Mouse (Mus musculus): ENCODE results near the gene Bpifa3. TPM values are rescaled to one million over a fixed set of nuclear protein-coding genes. Genes with fewer than 3 reads are reported as not detected.

Bpifa3 gene
- total and polyA plus RNA-seq, 3 experiments, result not detected

DNA sequence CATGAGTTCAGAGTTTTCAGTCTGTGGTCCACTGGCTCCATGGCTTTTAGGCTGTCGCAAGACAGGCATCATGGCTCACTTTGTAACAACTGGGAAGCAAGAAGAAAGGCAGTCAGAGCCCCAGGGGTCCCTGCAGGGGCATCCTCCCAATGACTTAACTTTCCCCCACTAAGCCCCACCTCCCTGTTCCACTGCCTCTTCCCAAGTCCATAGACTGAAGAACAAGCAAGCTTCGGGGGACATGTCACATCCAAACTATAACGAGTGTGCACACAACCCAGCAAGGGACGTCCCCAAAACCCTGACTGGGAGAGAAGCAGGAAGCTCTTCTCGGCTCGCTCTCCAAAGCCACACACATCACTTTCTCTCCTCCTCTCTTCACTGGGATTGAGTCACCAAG lies 41.5 kb downstream of the Bpifa3 start:
- peaks cover 62% of the 10 kb centered on the region for H3K27me3 ChIP-seq (replicated peaks)
- no peak for TF ChIP-seq ETS1 (conservative IDR thresholded peaks at IDR 0.05; ENCODE audit: low read depth, low read length)
- TF ChIP-seq SIN3A (IDR thresholded peaks at IDR 0.05; ENCODE audit: low read length), result no peak
- TF ChIP-seq NELFE (IDR thresholded peaks at IDR 0.05; ENCODE audit: low read depth, low read length), result no peak
- no peak for TF ChIP-seq TCF12 (IDR thresholded peaks at IDR 0.05; ENCODE audit: low read depth, low read length)
- no peak for TF ChIP-seq ZKSCAN1 (IDR thresholded peaks at IDR 0.05; ENCODE audit: borderline replicate concordance, low read depth, low read length)
- TF ChIP-seq E2F4 (IDR thresholded peaks at IDR 0.05; ENCODE audit: insufficient replicate concordance, low read depth, low read length), result no peak
- TF ChIP-seq MYC (IDR thresholded peaks at IDR 0.05; ENCODE audit: low read depth, low read length), result no peak
- TF ChIP-seq RCOR1 (conservative IDR thresholded peaks at IDR 0.05; ENCODE audit: low read depth, low read length), result no peak
- no peak for TF ChIP-seq ELF1 (IDR thresholded peaks at IDR 0.05; ENCODE audit: low read depth, low read length)
- TF ChIP-seq HCFC1 (IDR thresholded peaks at IDR 0.05; ENCODE audit: low read depth, low read length), result no peak
- TF ChIP-seq MAFK (IDR thresholded peaks at IDR 0.05; ENCODE audit: insufficient replicate concordance, low read length), result no peak
- TF ChIP-seq RAD21 (IDR thresholded peaks at IDR 0.05; ENCODE audit: low read depth, low read length), result no peak
- TF ChIP-seq CTCF (conservative IDR thresholded peaks at IDR 0.05 in 1 of 2, IDR thresholded peaks at IDR 0.05 in 1 of 2; ENCODE audit: low read depth in 2 of 2, low read length in 2 of 2), result no peak
- TF ChIP-seq IRF4 (IDR thresholded peaks at IDR 0.05; ENCODE audit: low read depth, low read length), result no peak
- TF ChIP-seq ZNF384 (IDR thresholded peaks at IDR 0.05; ENCODE audit: low read depth, low read length), result no peak
- no peak for TF ChIP-seq CHD1 (IDR thresholded peaks at IDR 0.05; ENCODE audit: low read depth, low read length)
- in situ Hi-C loops (cut with MboI; ENCODE audit: low pct_ligation_motif_present, low pct_unique_long_range_greater_than_20kb, low sequenced_read_pairs), result no loop called here
- no peaks in the 10 kb centered on the region for H3K36me3 ChIP-seq (replicated peaks in 1 of 2; ENCODE audit: control insufficient read depth in 1 of 2, insufficient read depth in 1 of 2, low read length in 1 of 2)
- no peaks in the 10 kb centered on the region for H3K9me3 ChIP-seq (replicated peaks; ENCODE audit: low read length)
- no peaks in the 10 kb centered on the region for H3K79me2 ChIP-seq (replicated peaks; ENCODE audit: control insufficient read depth, extremely low read depth, insufficient read depth, poor library complexity, severe bottlenecking)
- H3K4me3 ChIP-seq (replicated peaks in 1 of 3; ENCODE audit: low read depth in 2 of 3, low read length in 2 of 3, poor library complexity in 1 of 3), result no peak overlapping the region
- peak overlapping the region; percentile 31 for H3K4me2 ChIP-seq (ENCODE audit: insufficient read depth, low read depth, poor library complexity, severe bottlenecking)
- H3K9ac ChIP-seq (ENCODE audit: insufficient read depth, low read depth), result no peak overlapping the region
- peaks cover 0 to 4% of the 10 kb centered on the region in 2 experiments; a peak in 1 of 4 replicates for H3K4me1 ChIP-seq (ENCODE audit: control insufficient read depth in 1 of 2, insufficient read depth in 2 of 2)
- DNase-seq (ENCODE audit: extremely low read depth), result no peak
- dilution Hi-C loops (cut with MboI; ENCODE audit: extremely low pct_ligation_motif_present, extremely low pct_unique_long_range_greater_than_20kb, low sequenced_read_pairs), result no loop called here
- no peak overlapping the region for H3K27ac ChIP-seq (ENCODE audit: insufficient read depth, low read depth)

- TF ChIP-seq IRF4 (IDR thresholded peaks at IDR 0.05; ENCODE audit: low read depth, low read length) (no peak), RCOR1 (conservative IDR thresholded peaks at IDR 0.05; ENCODE audit: low read depth, low read length) (no peak), POLR2AphosphoS2 (IDR thresholded peaks at IDR 0.05; ENCODE audit: low read depth, low read length) (no peak), MAFK (IDR thresholded peaks at IDR 0.05; ENCODE audit: insufficient replicate concordance, low read length) (no peak), BHLHE40 (IDR thresholded peaks at IDR 0.05; ENCODE audit: low read depth, low read length) (no peak), USF1 (IDR thresholded peaks at IDR 0.05; ENCODE audit: low read depth, low read length) (no peak), ZNF384 (IDR thresholded peaks at IDR 0.05; ENCODE audit: low read depth, low read length) (no peak), KAT2A (IDR thresholded peaks at IDR 0.05; ENCODE audit: insufficient replicate concordance, low read length) (no peak), SIN3A (IDR thresholded peaks at IDR 0.05; ENCODE audit: low read length) (no peak), ETS1 (conservative IDR thresholded peaks at IDR 0.05; ENCODE audit: low read depth, low read length) (no peak), CHD1 (IDR thresholded peaks at IDR 0.05; ENCODE audit: low read depth, low read length) (no peak), POLR2A (IDR thresholded peaks at IDR 0.05; ENCODE audit: low read depth, low read length) (no peak), SMC3 (IDR thresholded peaks at IDR 0.05; ENCODE audit: low read depth, low read length) (peak; percentile 53), HCFC1 (IDR thresholded peaks at IDR 0.05; ENCODE audit: low read depth, low read length) (no peak), NELFE (IDR thresholded peaks at IDR 0.05; ENCODE audit: low read depth, low read length) (no peak), TBP (conservative IDR thresholded peaks at IDR 0.05; ENCODE audit: low read depth, low read length) (no peak), MAX (IDR thresholded peaks at IDR 0.05; ENCODE audit: low read length) (no peak), CTCF (conservative IDR thresholded peaks at IDR 0.05 in 1 of 2, IDR thresholded peaks at IDR 0.05 in 1 of 2; ENCODE audit: low read depth in 2 of 2, low read length in 2 of 2) (peak; percentile 71 to 77), CHD2 (IDR thresholded peaks at IDR 0.05; ENCODE audit: low read length) (no peak), E2F4 (IDR thresholded peaks at IDR 0.05; ENCODE audit: insufficient replicate concordance, low read depth, low read length) (no peak), TCF12 (IDR thresholded peaks at IDR 0.05; ENCODE audit: low read depth, low read length) (no peak), MEF2A (IDR thresholded peaks at IDR 0.05; ENCODE audit: borderline replicate concordance, low read depth, low read length) (no peak), RAD21 (IDR thresholded peaks at IDR 0.05; ENCODE audit: low read depth, low read length) (peak; percentile 63), JUN (IDR thresholded peaks at IDR 0.05; ENCODE audit: insufficient read depth, low read depth, low read length) (no peak)
- Histone ChIP-seq H3K4me2 (ENCODE audit: insufficient read depth, low read depth, poor library complexity, severe bottlenecking) (no peak overlapping the region), H3K27ac (ENCODE audit: insufficient read depth, low read depth) (no peak overlapping the region), H3K9ac (ENCODE audit: insufficient read depth, low read depth) (no peak overlapping the region), H3K9me3 (replicated peaks; ENCODE audit: low read length) (no peaks in the 10 kb centered on the region), H3K27me3 (replicated peaks) (peaks cover 45% of the 10 kb centered on the region), H3K79me2 (replicated peaks; ENCODE audit: control insufficient read depth, extremely low read depth, insufficient read depth, poor library complexity, severe bottlenecking) (no peaks in the 10 kb centered on the region), H3K36me3 (replicated peaks in 1 of 2; ENCODE audit: control insufficient read depth in 1 of 2, insufficient read depth in 1 of 2, low read length in 1 of 2) (no peaks in the 10 kb centered on the region), H3K4me1 (ENCODE audit: control insufficient read depth in 1 of 2, insufficient read depth in 2 of 2) (peaks cover 0 to 4% of the 10 kb centered on the region in 2 experiments; a peak in 1 of 4 replicates), H3K4me3 (replicated peaks in 1 of 3; ENCODE audit: low read depth in 2 of 3, low read length in 2 of 3, poor library complexity in 1 of 3) (no peak overlapping the region)
- in situ Hi-C loops (cut with MboI; ENCODE audit: low pct_ligation_motif_present, low pct_unique_long_range_greater_than_20kb, low sequenced_read_pairs) (no loop called here), dilution Hi-C loops (cut with MboI; ENCODE audit: extremely low pct_ligation_motif_present, extremely low pct_unique_long_range_greater_than_20kb, low sequenced_read_pairs) (no loop called here)
- peak; percentile 14 for DNase-seq (ENCODE audit: extremely low read depth)
Measured at GRCm38 (mm10) chr2:154173313-154173712, 43.2 kb downstream of the Bpifa3 start.

All from CH12.LX (cell line).